Mouse (Mus musculus) erythroblast, embryonic 14.5 days (primary cell): ENCODE data around the gene Sphk1. TPM values are rescaled to one million over a fixed set of nuclear protein-coding genes. Genes with fewer than 3 reads are reported as not detected.

Experiments
- H3K27me3 ChIP-seq: 2 replicates; pipeline ENCODE4 v1.6.1; 2012; ENCODE audit warnings: inconsistent platforms; ENCODE audit not compliant: control insufficient read depth
- H3K36me3 ChIP-seq: 2 replicates; pipeline ENCODE4 v1.6.1; 2012; ENCODE audit warnings: mild to moderate bottlenecking, inconsistent platforms; ENCODE audit not compliant: control insufficient read depth
- H3K4me1 ChIP-seq: 2 replicates; pipeline ENCODE4 v1.6.1; 2012; ENCODE audit warnings: inconsistent platforms; ENCODE audit not compliant: control insufficient read depth
- H3K4me3 ChIP-seq: replicated peaks from 2 replicates; pipeline ENCODE3; 2012; ENCODE audit warnings: moderate library complexity, mild to moderate bottlenecking, inconsistent platforms
- H3K9me3 ChIP-seq: 2 replicates; pipeline ENCODE4 v1.6.1; 2012; ENCODE audit warnings: low read length, inconsistent platforms, mixed read lengths; ENCODE audit not compliant: control insufficient read depth
- GATA1 ChIP-seq: IDR thresholded peaks from 2 replicates; pipeline ENCODE4 v1.6.1; 2012; ENCODE audit warnings: low read length, inconsistent platforms, mixed read lengths
- TAL1 ChIP-seq: IDR thresholded peaks from 3 replicates; pipeline ENCODE4 v1.6.1; 2012; ENCODE audit warnings: low read length, inconsistent platforms, mixed read lengths
- polyA plus RNA-seq: library from polyadenylated mRNA; stranded (reverse); fragments of >175 nt; gene quantifications from 2 replicates; pipeline ENCODE4 v1.2.3, GENCODE M21; 2012

Gene Sphk1
- polyA plus RNA-seq, 1 experiment, result 13.6 TPM

DNA sequence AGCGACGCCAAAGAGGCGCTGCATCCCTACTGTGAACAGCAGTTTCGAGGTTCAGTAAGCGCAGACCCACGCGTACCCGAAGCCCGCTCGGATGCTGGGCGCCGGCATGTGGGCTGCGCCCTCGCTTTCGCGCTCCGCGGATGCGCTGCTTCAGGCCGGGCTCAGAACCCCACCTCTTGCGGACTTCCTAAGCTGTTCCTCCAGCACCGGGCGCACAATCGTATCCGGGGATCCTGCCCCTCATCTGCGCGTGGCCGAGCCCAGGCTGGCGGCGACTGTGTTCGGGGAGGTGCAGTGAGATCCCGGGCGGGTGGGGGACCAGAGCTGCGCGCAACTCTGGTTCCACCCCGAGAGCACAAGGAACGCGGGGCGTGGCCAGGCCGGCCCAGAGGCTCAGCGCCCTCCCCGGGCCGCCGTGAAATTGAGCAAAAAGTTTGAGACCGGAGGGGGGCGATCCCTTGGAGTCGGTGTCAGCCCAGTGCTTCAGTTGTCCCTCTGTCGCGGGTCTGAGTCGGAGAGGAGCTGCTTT is 2.1 kb downstream of the Sphk1 start:
- no peaks in the 10 kb centered on the region for H3K9me3 ChIP-seq
- peaks cover 42% of the 10 kb centered on the region for H3K27me3 ChIP-seq
- peak overlapping the region; percentile 70 for H3K4me3 ChIP-seq
- H3K4me1 ChIP-seq, result peaks cover 92% of the 10 kb centered on the region
- no peak for TF ChIP-seq TAL1
- TF ChIP-seq GATA1, result no peak
- H3K36me3 ChIP-seq, result peaks cover 49% of the 10 kb centered on the region

- H3K4me3 ChIP-seq, result peak overlapping the region; percentile 70
- TF ChIP-seq GATA1, result peak; percentile 73
- peak; percentile 85 for TF ChIP-seq TAL1
- H3K27me3 ChIP-seq, result peaks cover 42% of the 10 kb centered on the region
- peaks cover 55% of the 10 kb centered on the region for H3K36me3 ChIP-seq
- no peaks in the 10 kb centered on the region for H3K9me3 ChIP-seq
- peaks cover 96% of the 10 kb centered on the region for H3K4me1 ChIP-seq
These were observed 2.8 kb downstream of the Sphk1 start for GRCm38 (mm10) chr11:116533341-116534153.

GRCm38 (mm10) chr11:116534154-116534865 is 3.6 kb downstream of the Sphk1 start:
- Histone ChIP-seq H3K4me1 (peaks cover 96% of the 10 kb centered on the region), H3K4me3 (peak overlapping the region; percentile 70), H3K27me3 (peaks cover 42% of the 10 kb centered on the region), H3K36me3 (peaks cover 56% of the 10 kb centered on the region), H3K9me3 (no peaks in the 10 kb centered on the region)
- TF ChIP-seq TAL1, result no peak
- no peak for TF ChIP-seq GATA1

DNA sequence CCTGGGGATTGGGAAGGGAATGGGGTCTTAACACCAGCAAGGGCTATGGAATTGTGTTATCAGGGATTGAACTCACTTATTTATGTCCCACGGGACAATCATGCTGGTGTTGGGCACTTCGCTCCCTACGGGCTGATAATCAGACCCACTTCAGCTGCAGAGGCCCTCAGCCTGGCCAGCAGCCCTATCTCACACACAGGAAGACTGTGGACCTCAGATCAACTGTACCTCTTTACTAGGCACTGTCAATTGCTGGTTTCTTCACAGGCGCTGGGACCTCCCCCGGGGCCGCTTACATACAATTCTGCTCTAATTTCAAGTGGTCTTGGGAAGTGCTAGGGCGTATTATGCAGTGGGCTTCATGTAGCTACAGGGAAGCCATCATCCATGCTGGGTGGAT is 6.0 kb downstream of the Sphk1 start:
- peak overlapping the region; percentile 70 for H3K4me3 ChIP-seq
- no peaks in the 10 kb centered on the region for H3K9me3 ChIP-seq
- peaks cover 23% of the 10 kb centered on the region for H3K27me3 ChIP-seq
- TF ChIP-seq GATA1, result no peak
- TF ChIP-seq TAL1, result peak; percentile 48; the same call in 2 of the 3 replicates
- peaks cover 96% of the 10 kb centered on the region for H3K4me1 ChIP-seq
- H3K36me3 ChIP-seq, result peaks cover 73% of the 10 kb centered on the region

DNA sequence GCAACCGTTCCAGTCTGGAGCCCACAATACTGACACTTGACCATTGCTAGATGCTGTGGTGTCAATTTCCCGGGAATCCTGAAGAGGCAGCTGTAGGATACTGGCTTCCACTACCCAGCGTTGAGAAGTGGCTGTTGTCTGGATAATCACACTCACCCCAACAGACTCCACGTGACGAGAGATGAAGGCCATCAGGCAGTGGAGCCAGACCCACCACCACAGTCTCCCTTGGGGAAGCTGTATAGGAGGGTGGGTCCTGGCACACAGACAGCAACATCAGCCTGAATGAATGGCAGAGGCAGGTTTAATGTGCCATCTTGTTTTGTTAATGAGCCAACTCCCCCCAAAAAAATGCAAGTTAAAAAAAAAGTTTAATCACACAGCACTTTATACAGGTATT is 6.7 kb downstream of the Sphk1 start:
- no peak for TF ChIP-seq GATA1
- TF ChIP-seq TAL1, result no peak
- H3K36me3 ChIP-seq, result peaks cover 80% of the 10 kb centered on the region
- H3K9me3 ChIP-seq, result no peaks in the 10 kb centered on the region
- peaks cover 92% of the 10 kb centered on the region for H3K4me1 ChIP-seq
- H3K27me3 ChIP-seq, result peaks cover 16% of the 10 kb centered on the region
- H3K4me3 ChIP-seq, result peak overlapping the region; percentile 70

DNA sequence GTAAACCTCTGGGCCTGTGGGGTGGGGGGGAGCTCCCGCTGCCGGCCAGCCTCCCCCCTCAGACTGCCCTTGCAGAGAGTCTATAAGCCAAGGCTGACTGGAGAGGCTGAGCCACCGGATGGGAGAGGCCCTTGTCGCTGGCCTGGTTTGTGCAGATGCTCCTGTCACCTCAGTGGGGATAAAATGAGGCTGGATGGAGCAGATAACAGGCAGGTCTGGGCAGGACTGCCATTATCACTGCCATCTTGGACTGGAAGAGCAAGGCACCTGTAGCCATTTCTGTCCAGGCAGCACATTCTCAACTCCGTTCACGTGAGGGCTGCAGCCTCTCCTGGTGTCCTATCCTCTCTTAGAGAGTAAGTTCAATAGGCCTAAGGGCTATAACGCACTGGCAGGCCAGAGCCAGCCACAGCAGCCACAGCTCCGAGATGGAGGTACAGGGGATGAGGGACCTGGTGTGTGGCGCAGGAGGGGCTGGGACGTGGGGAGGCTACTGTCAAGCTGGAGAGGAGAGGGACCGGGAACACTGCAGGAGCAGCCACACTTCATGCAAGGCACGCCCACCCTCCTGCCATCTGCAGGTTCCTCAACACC is 7.5 kb downstream of the Sphk1 start:
- Histone ChIP-seq H3K27me3 (peaks cover 8% of the 10 kb centered on the region; the same call in 1 of the 2 replicates), H3K36me3 (peaks cover 88% of the 10 kb centered on the region), H3K4me3 (peak overlapping the region; percentile 33), H3K9me3 (no peaks in the 10 kb centered on the region), H3K4me1 (peaks cover 89% of the 10 kb centered on the region)
- TF ChIP-seq GATA1 (peak; percentile 90), TAL1 (peak; percentile 72)

- Histone ChIP-seq H3K27me3 (no peaks in the 10 kb centered on the region), H3K9me3 (no peaks in the 10 kb centered on the region), H3K36me3 (peaks cover 100% of the 10 kb centered on the region), H3K4me3 (no peak overlapping the region), H3K4me1 (peaks cover 70% of the 10 kb centered on the region)
- no peak for TF ChIP-seq TAL1
- TF ChIP-seq GATA1, result no peak
These were observed 10.5 kb downstream of the Sphk1 start for GRCm38 (mm10) chr11:116541183-116541582.

- Histone ChIP-seq H3K36me3 (peaks cover 100% of the 10 kb centered on the region), H3K4me3 (no peak overlapping the region), H3K9me3 (no peaks in the 10 kb centered on the region), H3K4me1 (peaks cover 70% of the 10 kb centered on the region), H3K27me3 (no peaks in the 10 kb centered on the region)
- TF ChIP-seq TAL1 (no peak), GATA1 (no peak)
These were observed 12.4 kb downstream of the Sphk1 start for GRCm38 (mm10) chr11:116543110-116543509.
